Comparison of ENCODE assay signal across 12 mouse cellular contexts in genomic region chr16:48127338-48127737, GRCm38 (mm10).
"Had no signal": no experiment of that assay in that cellular context is flagged by ENCODE, and none has a peak within 500 bp of the region (broad histone marks: within the 10 kb centered on the region; RNA-seq: fewer than 3 reads in every experiment).

No protein-coding gene starts in this region.

- H3K36me3 ChIP-seq: lung, embryonic 15.5 days; midbrain, embryonic 13.5 days; midbrain, embryonic 15.5 days; neural tube, embryonic 12.5 days had no signal

- H3K9ac ChIP-seq: lung, embryonic 15.5 days; midbrain, embryonic 13.5 days; midbrain, embryonic 15.5 days; neural tube, embryonic 12.5 days had no signal

- H3K4me1 ChIP-seq: lung, embryonic 15.5 days; megakaryocyte, embryonic 14.5 days; midbrain, embryonic 13.5 days; midbrain, embryonic 15.5 days; neural tube, embryonic 12.5 days had no signal

- ATAC-seq: midbrain, embryonic 13.5 days had no signal

- H3K4me3 ChIP-seq: lung, embryonic 15.5 days; megakaryocyte, embryonic 14.5 days; midbrain, embryonic 13.5 days; midbrain, embryonic 15.5 days; neural tube, embryonic 12.5 days had no signal

- DNase-seq: lung, adult 2 months; right cerebral cortex, postnatal 14 days; thymus, adult 18-20 months; thymus, postnatal 14 days; thymus, postnatal 36 days had no signal

- H3K9me3 ChIP-seq: lung, embryonic 15.5 days; midbrain, embryonic 13.5 days; midbrain, embryonic 15.5 days; neural tube, embryonic 12.5 days had no signal

- H3K27me3 ChIP-seq: lung, embryonic 15.5 days; megakaryocyte, embryonic 14.5 days; midbrain, embryonic 13.5 days; midbrain, embryonic 15.5 days; neural tube, embryonic 12.5 days had no signal

- H3K4me2 ChIP-seq: lung, embryonic 15.5 days; midbrain, embryonic 11.5 days; midbrain, embryonic 13.5 days; midbrain, embryonic 15.5 days; neural tube, embryonic 12.5 days had no signal

- H3K27ac ChIP-seq: lung, embryonic 15.5 days; macrophage; midbrain, embryonic 13.5 days; midbrain, embryonic 15.5 days; neural tube, embryonic 12.5 days had no signal
